Mouse (Mus musculus) liver, postnatal 0 days (tissue): Measurements from ENCODE around the gene Magi2. TPM values are rescaled to one million over a fixed set of nuclear protein-coding genes. Genes with fewer than 3 reads are reported as not detected.
"Not testable (repeated sequence)": the region's sequence is repeated elsewhere in the genome, so short reads cannot be mapped to it uniquely, and the experiment has no call there.

Experiments
- ATAC-seq: fragments of 200-750 bp; cut with Nextera tagmentation; 2 replicates; pipeline ENCODE4 v1.8.0; 2017; ENCODE audit warnings: mild to moderate bottlenecking, moderate library complexity
- DNase-seq: peaks from one replicate; pipeline ENCODE4 v3.0.0-alpha.2; 2016
- H3K27ac ChIP-seq: fragments of 300-500 bp; sonication (generic); 2 replicates; pipeline ENCODE4 v1.5.1; 2014; ENCODE audit warnings: antibody characterized with exemption, moderate library complexity, mild to moderate bottlenecking, low read depth
- H3K27me3 ChIP-seq: fragments of 300-500 bp; sonication (generic); 2 replicates; pipeline ENCODE4 v1.6.1; 2014; ENCODE audit warnings: low read length, control low read depth, mixed read lengths; ENCODE audit not compliant: insufficient read depth
- H3K36me3 ChIP-seq: fragments of 300-500 bp; sonication (generic); replicated peaks from 2 replicates; pipeline ENCODE4 v1.6.1; 2014; ENCODE audit warnings: mild to moderate bottlenecking, control low read depth, low read length, moderate library complexity, mixed read lengths; ENCODE audit not compliant: insufficient read depth
- H3K4me1 ChIP-seq: fragments of 300-500 bp; sonication (generic); 2 replicates; pipeline ENCODE4 v1.6.1; 2014; ENCODE audit warnings: antibody characterized with exemption, mild to moderate bottlenecking, control low read depth; ENCODE audit not compliant: insufficient read depth
- H3K4me2 ChIP-seq: fragments of 300-500 bp; sonication (generic); 2 replicates; pipeline ENCODE4 v1.6.1; 2014; ENCODE audit warnings: low read depth, mild to moderate bottlenecking, low read length, moderate library complexity, mixed read lengths
- H3K4me3 ChIP-seq: fragments of 300-500 bp; sonication (generic); 2 replicates; pipeline ENCODE4 v1.5.1; 2014; ENCODE audit warnings: low read depth, low read length
- H3K9ac ChIP-seq: fragments of 300-500 bp; sonication (generic); replicated peaks from 2 replicates; pipeline ENCODE4 v1.6.1; 2014; ENCODE audit warnings: mild to moderate bottlenecking, moderate library complexity
- H3K9me3 ChIP-seq: fragments of 300-500 bp; sonication (generic); 2 replicates; pipeline ENCODE4 v1.6.1; 2016; ENCODE audit warnings: mild to moderate bottlenecking, control low read depth, low read length, mixed read lengths
- CTCF ChIP-seq: sonication (generic); IDR thresholded peaks from 2 replicates; pipeline ENCODE4 v1.5.1; 2016; ENCODE audit warnings: antibody characterized with exemption, low read depth
- EP300 ChIP-seq: IDR thresholded peaks from 2 replicates; pipeline ENCODE4 v1.6.1; 2016; ENCODE audit warnings: antibody characterized with exemption, low read depth, mild to moderate bottlenecking
- WGBS: fragments of 180-500 bp; shearing (Covaris S2); extraction: QIAGEN DNeasy Blood & Tissue Kit; methylation state at CpG from one replicate; pipeline ENCODE4 v1.1.7; 2014; ENCODE audit not compliant: insufficient replicate concordance; 5-methylcytosine and 5-hydroxymethylcytosine counted together
- polyA plus RNA-seq: library from polyadenylated mRNA; unstranded; fragments of >200 nt; fragmentation: Nextera tagmentation; extraction: Ambion mirVana; gene quantifications from 2 replicates; pipeline ENCODE4 v1.2.1, GENCODE M21; 2015

The Magi2 gene
- polyA plus RNA-seq, 1 experiment from 2014 or later: 0.08 TPM

GRCm38 (mm10) chr5:19546900-19547299 lies 320.1 kb downstream of the Magi2 start:
- Histone ChIP-seq H3K4me3 (no peak overlapping the region), H3K9ac (no peak overlapping the region), H3K27me3 (no peaks in the 10 kb centered on the region), H3K27ac (no peak overlapping the region), H3K4me1 (no peaks in the 10 kb centered on the region), H3K4me2 (no peak overlapping the region), H3K9me3 (no peaks in the 10 kb centered on the region), H3K36me3 (no peaks in the 10 kb centered on the region)
- DNase-seq (no peak), ATAC-seq (no peak)
- WGBS: 66% methylated on average over 2 of the region's 2 CpGs
- TF ChIP-seq CTCF: no peak
- TF ChIP-seq EP300: no peak

- no peak overlapping the region for H3K27ac ChIP-seq
- no peak overlapping the region for H3K4me2 ChIP-seq
- no peaks in the 10 kb centered on the region for H3K36me3 ChIP-seq
- no peaks in the 10 kb centered on the region for H3K27me3 ChIP-seq
- no peak overlapping the region for H3K9ac ChIP-seq
- ATAC-seq (no peak), DNase-seq (no peak)
- 63% methylated on average over 3 of the region's 3 CpGs for WGBS
- no peaks in the 10 kb centered on the region for H3K9me3 ChIP-seq
- H3K4me1 ChIP-seq: no peaks in the 10 kb centered on the region
- no peak overlapping the region for H3K4me3 ChIP-seq
- no peak for TF ChIP-seq EP300
- no peak for TF ChIP-seq CTCF
Measured at GRCm38 (mm10) chr5:19553510-19553909, 326.7 kb downstream of the Magi2 start.

- 83% methylated on average over 3 of the region's 3 CpGs for WGBS
- ATAC-seq: no peak
Measured at GRCm38 (mm10) chr5:19565636-19566035, 338.8 kb downstream of the Magi2 start.

GRCm38 (mm10) chr5:19566136-19566535 lies 339.3 kb downstream of the Magi2 start:
- not testable (repeated sequence) for H3K4me2 ChIP-seq, H3K27ac ChIP-seq, H3K4me3 ChIP-seq, H3K9ac ChIP-seq, H3K27me3 ChIP-seq, ATAC-seq, H3K9me3 ChIP-seq, DNase-seq, H3K4me1 ChIP-seq, H3K36me3 ChIP-seq
- WGBS: 51% methylated on average over 1 of the region's 1 CpGs

More at GRCm38 (mm10) chr5:19565636-19566035, 338.8 kb downstream of the Magi2 start:
- Histone ChIP-seq H3K9me3 (no peaks in the 10 kb centered on the region), H3K4me1 (no peaks in the 10 kb centered on the region), H3K27me3 (no peaks in the 10 kb centered on the region), H3K9ac (no peak overlapping the region), H3K36me3 (no peaks in the 10 kb centered on the region), H3K4me3 (no peak overlapping the region), H3K4me2 (no peak overlapping the region), H3K27ac (no peak overlapping the region)
- TF ChIP-seq EP300: no peak
- no peak for TF ChIP-seq CTCF
- no peak for DNase-seq

GRCm38 (mm10) chr5:19607700-19608099 lies 380.9 kb downstream of the Magi2 start:
- 65% methylated on average over 5 of the region's 5 CpGs for WGBS
- TF ChIP-seq CTCF (no peak), EP300 (no peak)
- ATAC-seq: no peak
- no peak overlapping the region for H3K27ac ChIP-seq
- H3K4me1 ChIP-seq: no peaks in the 10 kb centered on the region
- no peaks in the 10 kb centered on the region for H3K27me3 ChIP-seq
- H3K9me3 ChIP-seq: no peaks in the 10 kb centered on the region
- no peak for DNase-seq
- no peak overlapping the region for H3K4me2 ChIP-seq
- H3K36me3 ChIP-seq: no peaks in the 10 kb centered on the region
- H3K4me3 ChIP-seq: no peak overlapping the region
- H3K9ac ChIP-seq: no peak overlapping the region

GRCm38 (mm10) chr5:19611788-19612187 lies 385.0 kb downstream of the Magi2 start:
- DNase-seq (no peak), ATAC-seq (no peak)
- H3K27me3 ChIP-seq: no peaks in the 10 kb centered on the region
- H3K9me3 ChIP-seq: no peaks in the 10 kb centered on the region
- no peak overlapping the region for H3K4me2 ChIP-seq
- WGBS: 84% methylated on average over 1 of the region's 1 CpGs
- H3K4me1 ChIP-seq: no peaks in the 10 kb centered on the region
- no peak overlapping the region for H3K9ac ChIP-seq
- H3K4me3 ChIP-seq: no peak overlapping the region
- no peak for TF ChIP-seq CTCF
- no peak overlapping the region for H3K27ac ChIP-seq
- H3K36me3 ChIP-seq: no peaks in the 10 kb centered on the region

- Histone ChIP-seq H3K4me1 (no peaks in the 10 kb centered on the region), H3K9ac (no peak overlapping the region), H3K4me2 (no peak overlapping the region), H3K9me3 (no peaks in the 10 kb centered on the region), H3K36me3 (no peaks in the 10 kb centered on the region), H3K4me3 (no peak overlapping the region), H3K27me3 (no peaks in the 10 kb centered on the region), H3K27ac (no peak overlapping the region)
- DNase-seq (no peak), ATAC-seq (no peak)
- TF ChIP-seq CTCF (no peak), EP300 (no peak)
- 77% methylated on average over 5 of the region's 5 CpGs for WGBS
Measured at GRCm38 (mm10) chr5:19621678-19622077, 394.8 kb downstream of the Magi2 start.
